Mouse (Mus musculus): ENCODE results near the gene Gm10309. TPM values are rescaled to one million over a fixed set of nuclear protein-coding genes. Genes with fewer than 3 reads are reported as not detected.

Gene Gm10309
- total and polyA plus RNA-seq, 3 experiments: 0.17 to 0.53 TPM; not detected in 1

DNA sequence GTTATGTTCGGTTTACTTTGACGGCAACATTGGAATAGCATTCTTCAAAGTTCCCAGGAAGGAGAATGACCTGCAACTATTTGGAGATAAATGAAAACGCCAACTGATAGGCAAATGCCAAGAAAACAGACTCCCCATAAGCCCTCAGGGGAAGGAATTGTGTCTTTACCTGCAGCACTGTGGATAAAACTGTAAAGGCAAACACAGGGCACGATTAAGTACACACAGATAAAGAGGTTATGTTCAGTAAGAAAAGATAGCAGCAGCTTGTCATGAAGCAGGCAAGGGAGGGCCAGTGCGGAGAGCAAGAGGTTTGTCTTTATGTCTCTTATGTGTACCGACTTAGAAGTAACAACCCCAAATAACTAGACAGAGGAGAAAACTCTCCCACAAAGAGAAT lies 10.5 kb downstream of the Gm10309 start:
- no peak for TF ChIP-seq RCOR1 (conservative IDR thresholded peaks at IDR 0.05; ENCODE audit: low read depth, low read length)
- no peak for TF ChIP-seq MYC (IDR thresholded peaks at IDR 0.05; ENCODE audit: low read depth, low read length)
- TF ChIP-seq USF1 (IDR thresholded peaks at IDR 0.05; ENCODE audit: low read depth, low read length): no peak
- TF ChIP-seq JUN (IDR thresholded peaks at IDR 0.05; ENCODE audit: insufficient read depth, low read depth, low read length): no peak
- TF ChIP-seq SMC3 (IDR thresholded peaks at IDR 0.05; ENCODE audit: low read depth, low read length): no peak
- no peak for TF ChIP-seq CTCF (conservative IDR thresholded peaks at IDR 0.05 in 1 of 2, IDR thresholded peaks at IDR 0.05 in 1 of 2; ENCODE audit: low read depth in 2 of 2, low read length in 2 of 2)
- TF ChIP-seq POLR2A (IDR thresholded peaks at IDR 0.05; ENCODE audit: low read depth, low read length): no peak
- TF ChIP-seq ZNF384 (IDR thresholded peaks at IDR 0.05; ENCODE audit: low read depth, low read length): no peak
- no peak for TF ChIP-seq TBP (conservative IDR thresholded peaks at IDR 0.05; ENCODE audit: low read depth, low read length)
- TF ChIP-seq TCF12 (IDR thresholded peaks at IDR 0.05; ENCODE audit: low read depth, low read length): no peak
- TF ChIP-seq E2F4 (IDR thresholded peaks at IDR 0.05; ENCODE audit: insufficient replicate concordance, low read depth, low read length): no peak
- no peak for TF ChIP-seq NELFE (IDR thresholded peaks at IDR 0.05; ENCODE audit: low read depth, low read length)
- TF ChIP-seq MEF2A (IDR thresholded peaks at IDR 0.05; ENCODE audit: borderline replicate concordance, low read depth, low read length): no peak
- TF ChIP-seq GABPA (IDR thresholded peaks at IDR 0.05; ENCODE audit: insufficient replicate concordance, low read depth, low read length): no peak
- no peak for TF ChIP-seq POLR2AphosphoS2 (IDR thresholded peaks at IDR 0.05; ENCODE audit: low read depth, low read length)
- no peak for TF ChIP-seq UBTF (IDR thresholded peaks at IDR 0.05; ENCODE audit: low read depth, low read length)
- no peak for TF ChIP-seq HCFC1 (IDR thresholded peaks at IDR 0.05; ENCODE audit: low read depth, low read length)
- peaks cover 45 to 74% of the 10 kb centered on the region in 2 experiments for H3K36me3 ChIP-seq (replicated peaks in 1 of 2; ENCODE audit: control insufficient read depth in 1 of 2, insufficient read depth in 1 of 2, low read length in 1 of 2)
- no peak overlapping the region for H3K27ac ChIP-seq (ENCODE audit: insufficient read depth, low read depth)
- no peak overlapping the region for H3K9ac ChIP-seq (ENCODE audit: insufficient read depth, low read depth)
- in situ Hi-C loops (cut with MboI; ENCODE audit: low pct_ligation_motif_present, low pct_unique_long_range_greater_than_20kb, low sequenced_read_pairs) (loop anchor here (25.0 kb wide), 1 partner anchor 543 kb away; the partner anchor contains the start of genes Cript and Pigf), dilution Hi-C loops (cut with MboI; ENCODE audit: extremely low pct_ligation_motif_present, extremely low pct_unique_long_range_greater_than_20kb, low sequenced_read_pairs) (no loop called here)
- no peak overlapping the region for H3K4me2 ChIP-seq (ENCODE audit: insufficient read depth, low read depth, poor library complexity, severe bottlenecking)
- no peak for DNase-seq (ENCODE audit: extremely low read depth)
- no peaks in the 10 kb centered on the region for H3K79me2 ChIP-seq (replicated peaks; ENCODE audit: control insufficient read depth, extremely low read depth, insufficient read depth, poor library complexity, severe bottlenecking)
- no peaks in the 10 kb centered on the region for H3K27me3 ChIP-seq (replicated peaks)
- peaks cover 3% of the 10 kb centered on the region for H3K9me3 ChIP-seq (replicated peaks; ENCODE audit: low read length)
- peaks cover 0 to 27% of the 10 kb centered on the region in 2 experiments; a peak in 2 of 4 replicates for H3K4me1 ChIP-seq (ENCODE audit: control insufficient read depth in 1 of 2, insufficient read depth in 2 of 2)
- H3K4me3 ChIP-seq (replicated peaks in 1 of 3; ENCODE audit: low read depth in 2 of 3, low read length in 2 of 3, poor library complexity in 1 of 3): no peak overlapping the region

DNA sequence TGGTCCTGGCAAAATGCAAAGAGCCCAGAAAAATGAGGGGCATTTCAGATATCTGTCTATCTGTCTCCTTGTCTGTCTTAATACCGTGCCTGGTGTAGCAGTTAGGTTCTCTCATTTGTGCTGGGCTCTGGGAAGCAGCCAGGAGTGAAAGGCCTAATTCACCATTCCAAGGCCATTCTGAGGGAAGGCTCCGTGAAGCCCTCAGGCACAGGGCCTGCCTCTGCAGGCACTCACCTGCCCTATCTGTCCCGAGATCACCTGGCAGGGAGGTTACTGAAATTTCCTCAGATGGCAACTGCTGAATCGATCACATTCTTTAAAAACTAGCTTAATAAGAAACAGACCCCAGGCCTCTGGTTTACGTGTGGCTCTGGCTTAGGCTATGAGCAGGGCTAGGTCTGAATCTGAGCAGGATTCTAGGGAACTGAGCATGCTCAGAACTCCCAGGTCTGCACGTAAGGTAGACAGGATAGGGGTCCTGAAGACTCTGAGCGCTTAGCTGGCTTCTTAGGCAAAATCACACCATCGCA lies 11.1 kb downstream of the Gm10309 start:
- Histone ChIP-seq H3K4me3 (replicated peaks in 1 of 3; ENCODE audit: low read depth in 2 of 3, low read length in 2 of 3, poor library complexity in 1 of 3) (no peak overlapping the region), H3K79me2 (replicated peaks; ENCODE audit: control insufficient read depth, extremely low read depth, insufficient read depth, poor library complexity, severe bottlenecking) (no peaks in the 10 kb centered on the region), H3K9ac (ENCODE audit: insufficient read depth, low read depth) (no peak overlapping the region), H3K36me3 (replicated peaks in 1 of 2; ENCODE audit: control insufficient read depth in 1 of 2, insufficient read depth in 1 of 2, low read length in 1 of 2) (peaks cover 43 to 71% of the 10 kb centered on the region in 2 experiments), H3K27ac (ENCODE audit: insufficient read depth, low read depth) (no peak overlapping the region), H3K9me3 (replicated peaks; ENCODE audit: low read length) (peaks cover 3% of the 10 kb centered on the region), H3K4me2 (ENCODE audit: insufficient read depth, low read depth, poor library complexity, severe bottlenecking) (no peak overlapping the region), H3K27me3 (replicated peaks) (no peaks in the 10 kb centered on the region), H3K4me1 (ENCODE audit: control insufficient read depth in 1 of 2, insufficient read depth in 2 of 2) (peaks cover 0 to 31% of the 10 kb centered on the region in 2 experiments; a peak in 2 of 4 replicates)
- dilution Hi-C loops (cut with MboI; ENCODE audit: extremely low pct_ligation_motif_present, extremely low pct_unique_long_range_greater_than_20kb, low sequenced_read_pairs) (no loop called here), in situ Hi-C loops (cut with MboI; ENCODE audit: low pct_ligation_motif_present, low pct_unique_long_range_greater_than_20kb, low sequenced_read_pairs) (loop anchor here (25.0 kb wide), 1 partner anchor 543 kb away; the partner anchor contains the start of genes Cript and Pigf)
- TF ChIP-seq MEF2A (IDR thresholded peaks at IDR 0.05; ENCODE audit: borderline replicate concordance, low read depth, low read length): no peak
- no peak for TF ChIP-seq MYC (IDR thresholded peaks at IDR 0.05; ENCODE audit: low read depth, low read length)
- no peak for TF ChIP-seq MAX (IDR thresholded peaks at IDR 0.05; ENCODE audit: low read length)
- no peak for TF ChIP-seq RCOR1 (conservative IDR thresholded peaks at IDR 0.05; ENCODE audit: low read depth, low read length)
- TF ChIP-seq MAZ (IDR thresholded peaks at IDR 0.05; ENCODE audit: low read depth, low read length): no peak
- no peak for TF ChIP-seq CHD2 (IDR thresholded peaks at IDR 0.05; ENCODE audit: low read length)
- TF ChIP-seq ZMIZ1 (IDR thresholded peaks at IDR 0.05; ENCODE audit: low read depth, low read length): no peak
- TF ChIP-seq USF1 (IDR thresholded peaks at IDR 0.05; ENCODE audit: low read depth, low read length): no peak
- no peak for TF ChIP-seq JUND (conservative IDR thresholded peaks at IDR 0.05; ENCODE audit: low read depth, low read length)
- no peak for TF ChIP-seq ZC3H11A (IDR thresholded peaks at IDR 0.05; ENCODE audit: low read depth, low read length)
- no peak for TF ChIP-seq TCF12 (IDR thresholded peaks at IDR 0.05; ENCODE audit: low read depth, low read length)
- no peak for TF ChIP-seq NRF1 (IDR thresholded peaks at IDR 0.05; ENCODE audit: low read depth, low read length)
- no peak for TF ChIP-seq E2F4 (IDR thresholded peaks at IDR 0.05; ENCODE audit: insufficient replicate concordance, low read depth, low read length)
- TF ChIP-seq TBP (conservative IDR thresholded peaks at IDR 0.05; ENCODE audit: low read depth, low read length): no peak
- no peak for TF ChIP-seq HCFC1 (IDR thresholded peaks at IDR 0.05; ENCODE audit: low read depth, low read length)
- no peak for TF ChIP-seq IRF4 (IDR thresholded peaks at IDR 0.05; ENCODE audit: low read depth, low read length)
- no peak for TF ChIP-seq ELF1 (IDR thresholded peaks at IDR 0.05; ENCODE audit: low read depth, low read length)
- TF ChIP-seq UBTF (IDR thresholded peaks at IDR 0.05; ENCODE audit: low read depth, low read length): no peak
- DNase-seq (ENCODE audit: extremely low read depth): no peak
